Mouse (Mus musculus) liver, embryonic 14.5 days (tissue): ENCODE measurements around the gene Lcp1.

Source experiments
- CTCF ChIP-seq: IDR thresholded peaks from 2 replicates; pipeline ENCODE4 v1.5.1; 2016; ENCODE audit warnings: antibody characterized with exemption, low read depth, control low read depth
- EP300 ChIP-seq: IDR thresholded peaks from 2 replicates; pipeline ENCODE4 v1.6.1; 2016; ENCODE audit warnings: antibody characterized with exemption, low read depth

DNA sequence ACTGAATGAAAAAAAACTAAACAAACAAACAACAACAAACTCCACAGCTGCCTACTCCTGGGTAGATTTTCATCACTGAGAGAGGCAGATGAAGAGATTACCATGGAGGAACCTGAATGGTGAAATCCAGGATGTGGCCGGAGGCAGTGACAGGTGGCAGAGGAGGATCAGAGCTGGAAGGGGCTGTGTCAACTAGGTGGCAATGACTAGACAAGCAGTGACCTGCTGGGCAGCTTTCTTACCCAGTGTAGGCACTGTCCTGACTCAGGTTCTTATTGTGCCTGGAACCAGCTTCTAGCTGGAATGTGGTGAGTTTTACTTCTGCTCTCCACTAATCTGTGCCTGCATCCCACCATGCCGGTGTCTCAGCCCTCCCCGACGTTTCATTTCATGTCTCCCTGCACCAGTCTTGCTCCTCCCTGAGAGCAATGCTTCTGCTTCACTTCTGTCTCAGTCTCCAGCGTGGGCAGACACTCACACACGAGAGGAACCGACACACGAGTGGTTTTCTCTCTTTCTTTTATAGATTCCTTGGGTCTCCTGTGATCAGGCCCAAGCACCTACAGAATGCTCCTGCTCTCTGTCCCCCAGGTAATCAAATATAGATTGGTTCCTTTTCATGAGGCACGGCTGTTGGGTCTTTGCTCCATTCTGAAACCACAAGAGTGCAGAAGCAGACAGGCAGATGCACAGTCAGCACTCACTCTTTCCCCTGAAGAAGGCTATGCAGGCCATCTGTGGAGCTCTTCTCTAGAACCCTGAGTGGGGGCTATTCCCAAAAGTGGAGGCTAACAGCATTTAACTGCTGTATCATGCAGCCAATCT, 44.0 kb downstream of the Lcp1 start:
- no peak for TF ChIP-seq CTCF
- no peak for TF ChIP-seq EP300
